Mouse (Mus musculus) embryonic stem cell, embryonic (primary cell): ENCODE measurements around the gene Bcl7c.
"Not testable (repeated sequence)": the region's sequence is repeated elsewhere in the genome, so short reads cannot be mapped to it uniquely, and the experiment has no call there.

Experiments used
- CTCF ChIA-PET, 4 experiments: fragments of 300-600 bp in 2 of 4; fragments of 350-600 bp in 2 of 4; sonication (Branson Sonifier 250); formaldehyde crosslinking; loops; one replicate each; lab custom pipeline; 2022; ENCODE audit warnings: inconsistent platforms in 2 of 4; lab: Charles Lee
- POLR2A ChIA-PET, 4 experiments: fragments of 300-600 bp in 2 of 4; fragments of 350-600 bp in 2 of 4; sonication (Branson Sonifier 250); formaldehyde crosslinking; loops; one replicate each; lab custom pipeline; 2022; ENCODE audit warnings: antibody characterized with exemption in 4 of 4, inconsistent platforms in 1 of 4; lab: Charles Lee

Gene Bcl7c

DNA sequence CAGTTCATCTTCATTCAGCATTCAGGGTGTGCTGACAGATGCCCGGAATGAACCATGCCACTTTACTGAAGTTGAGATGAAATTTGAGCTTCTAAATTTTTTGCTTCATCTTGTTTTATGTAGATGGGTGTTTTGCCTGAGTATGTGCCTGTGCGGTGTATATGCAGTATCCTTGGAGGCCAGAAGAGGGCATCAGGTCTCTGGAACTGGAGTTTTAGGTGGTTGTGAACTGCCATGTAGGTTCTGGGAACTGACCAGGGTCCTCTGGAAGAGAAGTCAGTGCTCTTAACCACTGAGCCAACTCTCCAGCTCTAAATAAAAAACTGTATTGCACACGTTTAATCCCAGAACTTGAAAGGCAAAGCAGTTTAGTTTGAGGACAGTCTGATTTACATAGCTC lies 47.9 kb downstream of the Bcl7c start:
- CTCF ChIA-PET = interaction anchor here (0.8 to 2.8 kb wide), 15 partner anchors 11 to 274 kb away, joined by 3 to 24 read pairs (median 4); no protein-coding TSS in a partner anchor
- POLR2A ChIA-PET = interaction anchor here (0.6 to 2.9 kb wide), 10 partner anchors 13 to 210 kb away, joined by 3 to 27 read pairs (median 4); no protein-coding TSS in a partner anchor

DNA sequence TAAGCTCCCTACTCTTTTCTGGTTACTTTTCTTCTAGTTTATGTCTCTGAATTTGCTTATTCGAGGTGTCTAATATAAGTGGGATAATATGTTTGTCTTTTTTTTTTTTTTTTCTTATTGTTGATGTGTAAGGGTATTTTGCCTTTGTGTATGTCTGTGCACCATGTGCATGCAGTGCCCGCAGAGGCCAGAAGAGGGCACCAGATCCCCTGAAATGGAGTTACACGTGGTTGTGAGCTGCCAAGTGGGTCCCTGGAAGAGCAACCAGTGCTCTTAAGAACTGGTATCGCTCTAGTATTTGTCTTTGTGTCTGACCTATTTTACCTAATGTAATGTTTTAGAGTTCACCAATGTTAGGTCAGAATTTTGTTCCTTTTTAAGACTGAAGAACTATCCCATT lies 51.8 kb downstream of the Bcl7c start:
- CTCF ChIA-PET = interaction anchor here (0.5 to 3.8 kb wide), 102 partner anchors 8 to 1650 kb away, joined by 3 to 49 read pairs (median 4); partner anchors contain the start of genes Bcl7c (in 2 of the 4), Ctf1 (in 2 of the 4), AI467606 (in 1 of the 4) and Hsd3b7 (in 1 of the 4)
- POLR2A ChIA-PET = interaction anchor here (0.5 to 3.3 kb wide), 38 partner anchors 8 to 426 kb away, joined by 3 to 11 read pairs (median 4); partner anchors contain the start of genes Ctf1 (in 2 of the 4), Fbxl19 (in 1 of the 4), Zfp646 (in 1 of the 4) and Zfp668 (in 1 of the 4)

DNA sequence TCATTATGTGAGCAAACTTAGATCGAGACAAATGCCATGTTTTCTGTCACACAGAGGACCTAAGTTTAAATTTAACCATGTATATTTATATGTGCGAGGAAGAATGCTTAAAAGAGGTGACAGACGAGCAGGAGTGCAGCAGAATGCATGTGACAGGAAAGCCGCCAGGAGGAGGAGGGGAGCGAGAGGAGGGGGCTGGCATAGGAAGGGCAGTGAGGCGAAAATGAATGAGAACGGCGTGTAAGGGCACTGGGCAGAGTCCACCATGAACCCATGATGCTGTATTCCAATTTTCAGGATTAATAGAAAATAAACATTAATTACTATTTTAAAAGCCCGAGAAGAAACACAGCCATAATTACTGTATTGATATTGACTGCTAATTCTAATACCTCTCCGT lies 54.4 kb downstream of the Bcl7c start:
- ChIA-PET CTCF (interaction anchor here in 2 of 4 experiments (0.6 to 0.8 kb wide), 2 partner anchors 21 to 286 kb away, joined by 4 read pairs; no protein-coding TSS in a partner anchor), POLR2A (interaction anchor here in 1 of 4 experiments (0.6 kb wide), 1 partner anchor 1147 kb away, joined by 10 read pairs; no protein-coding TSS in a partner anchor)

GRCm38 (mm10) chr7:127652050-127652449 lies 56.7 kb downstream of the Bcl7c start:
- CTCF ChIA-PET = interaction anchor here (0.9 to 2.0 kb wide), 6 partner anchors 10 to 59 kb away, joined by 3 to 6 read pairs (median 3); no protein-coding TSS in a partner anchor
- POLR2A ChIA-PET = interaction anchor here in 2 of 4 experiments (0.9 to 1.8 kb wide), 7 partner anchors 10 to 115 kb away, joined by 3 to 5 read pairs (median 4); no protein-coding TSS in a partner anchor

- ChIA-PET POLR2A (interaction anchor here in 3 of 4 experiments (0.6 to 1.8 kb wide), 6 partner anchors 11 to 116 kb away, joined by 3 to 5 read pairs (median 4); no protein-coding TSS in a partner anchor), CTCF (interaction anchor here (0.6 to 2.0 kb wide), 8 partner anchors 10 to 59 kb away, joined by 3 to 7 read pairs (median 3); no protein-coding TSS in a partner anchor)
Measured at GRCm38 (mm10) chr7:127651624-127652023, 57.1 kb downstream of the Bcl7c start.

GRCm38 (mm10) chr7:127649206-127649605 lies 59.5 kb downstream of the Bcl7c start:
- POLR2A ChIA-PET = interaction anchor here in 2 of 4 experiments (0.5 to 3.0 kb wide), 3 partner anchors 12 to 192 kb away, joined by 6 to 9 read pairs (median 7); no protein-coding TSS in a partner anchor
- CTCF ChIA-PET = interaction anchor here in 1 of 4 experiments (0.7 kb wide), 1 partner anchor 10 kb away, joined by 4 read pairs; no protein-coding TSS in a partner anchor

DNA sequence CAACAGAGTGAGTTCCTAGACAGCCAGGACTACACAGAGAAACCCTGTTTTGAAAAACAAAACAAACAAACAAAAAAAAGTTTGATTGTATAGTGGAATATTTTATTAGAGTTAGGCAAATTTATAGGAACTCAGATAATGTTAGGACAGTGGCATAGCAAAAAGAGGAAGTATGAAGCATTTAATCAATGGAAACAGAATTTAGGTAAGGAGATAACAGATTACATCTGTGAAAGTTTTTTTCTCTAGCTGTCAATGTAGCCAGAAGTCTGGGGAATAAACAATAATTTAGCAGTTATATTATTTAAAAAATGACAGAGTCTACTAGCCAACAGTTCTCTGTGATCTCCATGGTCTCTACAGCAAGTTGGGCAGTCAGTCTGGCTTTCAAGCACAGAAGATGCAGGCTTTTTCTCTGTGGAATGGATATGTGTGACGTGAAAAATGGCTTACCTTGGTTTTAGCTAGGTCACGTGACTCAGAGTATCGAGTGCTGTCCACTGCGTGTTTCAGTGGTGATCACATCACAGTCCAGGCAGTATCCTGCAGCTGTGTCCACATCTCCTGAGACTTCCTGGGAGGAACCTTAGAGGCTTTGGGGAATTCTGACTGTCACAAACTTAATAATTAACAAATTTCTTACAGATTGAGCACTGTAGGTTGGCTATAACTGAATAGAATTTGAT lies 60.1 kb downstream of the Bcl7c start:
- POLR2A ChIA-PET = interaction anchor here in 2 of 4 experiments (0.5 to 3.0 kb wide), 4 partner anchors 12 to 193 kb away, joined by 3 to 9 read pairs (median 6); no protein-coding TSS in a partner anchor

DNA sequence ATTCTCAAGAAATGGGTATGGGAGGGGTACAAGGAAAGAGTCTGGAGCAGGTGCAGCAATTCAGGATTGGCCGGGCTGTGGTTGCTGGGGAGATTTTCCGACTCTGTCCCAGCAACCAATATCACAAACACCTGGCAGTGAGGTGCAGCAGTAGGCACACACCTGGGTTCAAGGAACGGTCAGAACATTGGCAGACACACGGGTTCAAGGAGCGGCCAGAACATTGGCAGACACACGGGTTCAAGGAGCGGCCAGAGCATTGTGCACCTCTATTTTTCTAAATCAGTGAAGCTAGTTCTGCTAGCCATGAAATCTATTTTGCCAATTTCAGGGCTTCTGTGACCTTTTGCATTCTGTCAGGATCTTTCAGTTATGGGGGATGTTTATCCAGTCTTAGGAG lies 61.2 kb downstream of the Bcl7c start:
- POLR2A ChIA-PET, CTCF ChIA-PET: not testable (repeated sequence)

More for the DNA sequence above, 60.1 kb downstream of the Bcl7c start:
- CTCF ChIA-PET = interaction anchor here in 2 of 4 experiments (0.7 to 1.1 kb wide), 2 partner anchors 8 to 11 kb away, joined by 3 to 4 read pairs; no protein-coding TSS in a partner anchor

DNA sequence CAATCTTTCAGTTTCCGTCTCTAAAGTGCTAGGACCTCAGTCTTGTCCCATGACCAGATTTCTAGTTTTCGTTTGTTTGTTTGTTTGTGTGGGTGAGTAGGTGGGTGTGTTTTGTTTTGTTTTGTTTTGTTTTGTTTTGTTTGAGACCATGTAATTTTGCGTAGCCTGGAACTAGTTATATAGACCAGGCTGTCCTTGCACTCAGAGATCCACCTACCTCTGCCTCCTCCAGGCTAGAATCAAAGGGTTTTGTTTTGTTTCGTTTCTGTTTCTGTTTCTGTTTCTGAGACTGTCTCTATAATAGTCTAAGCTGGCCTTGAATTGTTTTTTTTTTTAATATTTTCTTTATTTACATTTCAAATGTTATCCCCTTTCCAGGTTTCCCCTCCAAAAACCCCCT lies 62.4 kb downstream of the Bcl7c start:
- CTCF ChIA-PET = interaction anchor here in 1 of 4 experiments (1.2 kb wide), 1 partner anchor 10 kb away, joined by 4 read pairs; no protein-coding TSS in a partner anchor
- POLR2A ChIA-PET = interaction anchor here in 1 of 4 experiments (0.8 kb wide), 1 partner anchor 55 kb away, joined by 3 read pairs; no protein-coding TSS in a partner anchor

GRCm38 (mm10) chr7:127642254-127642653 lies 66.5 kb downstream of the Bcl7c start:
- ChIA-PET CTCF (interaction anchor here in 3 of 4 experiments (0.7 kb wide), 5 partner anchors 13 to 127 kb away, joined by 3 to 8 read pairs (median 4); no protein-coding TSS in a partner anchor), POLR2A (interaction anchor here in 3 of 4 experiments (0.6 to 0.7 kb wide), 4 partner anchors 9 to 527 kb away, joined by 3 to 7 read pairs (median 4); no protein-coding TSS in a partner anchor)

DNA sequence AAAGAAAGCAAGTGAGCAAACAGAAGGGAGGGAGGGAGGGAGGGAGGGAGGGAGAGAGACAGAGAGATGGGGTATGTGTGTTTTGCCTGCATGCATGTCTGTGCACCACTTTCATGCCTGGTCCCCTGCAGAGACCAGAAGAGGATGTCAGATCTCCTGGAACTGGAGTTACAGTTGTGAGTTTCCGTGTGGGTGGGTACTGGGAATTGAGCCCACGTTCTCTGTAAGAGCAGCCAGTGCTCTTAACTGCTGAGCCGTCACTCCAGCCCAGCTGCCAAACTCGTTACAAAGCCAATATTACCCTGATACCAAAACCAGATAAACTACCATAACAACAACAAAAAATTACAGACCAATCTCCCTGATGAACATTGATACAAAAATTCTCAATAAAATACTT lies 67.5 kb downstream of the Bcl7c start:
- CTCF ChIA-PET = no interaction called here
- POLR2A ChIA-PET = no interaction called here

DNA sequence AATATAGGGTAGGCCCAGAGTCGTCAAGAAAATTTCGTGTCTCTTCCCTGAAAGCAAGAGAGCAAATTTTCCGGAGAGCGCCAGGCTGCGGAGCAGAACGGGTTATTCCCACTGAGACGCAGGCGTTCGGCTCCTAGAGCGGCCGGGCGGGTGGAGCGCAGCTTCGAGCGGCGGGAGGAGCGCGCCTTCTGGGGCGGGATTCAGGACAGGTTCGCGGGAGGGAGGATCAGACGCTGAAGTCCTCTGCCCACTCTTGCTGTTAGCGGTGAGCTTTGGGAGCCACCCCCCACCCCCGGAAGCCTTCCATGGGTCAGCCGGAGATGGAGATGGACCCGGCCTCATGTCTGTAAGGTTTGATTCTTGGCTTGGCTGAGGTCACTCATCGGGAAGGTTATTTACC lies 71.8 kb downstream of the Bcl7c start:
- POLR2A ChIA-PET = interaction anchor here (0.9 to 3.0 kb wide), 12 partner anchors 9 to 48 kb away, joined by 3 to 12 read pairs (median 4); partner anchors contain the start of genes Ccdc189 (in 1 of the 4), Rnf40 (in 1 of the 4) and Zfp629 (in 1 of the 4)
- CTCF ChIA-PET = interaction anchor here in 3 of 4 experiments (0.6 to 1.9 kb wide), 7 partner anchors 14 to 295 kb away, joined by 3 to 9 read pairs (median 5); no protein-coding TSS in a partner anchor

DNA sequence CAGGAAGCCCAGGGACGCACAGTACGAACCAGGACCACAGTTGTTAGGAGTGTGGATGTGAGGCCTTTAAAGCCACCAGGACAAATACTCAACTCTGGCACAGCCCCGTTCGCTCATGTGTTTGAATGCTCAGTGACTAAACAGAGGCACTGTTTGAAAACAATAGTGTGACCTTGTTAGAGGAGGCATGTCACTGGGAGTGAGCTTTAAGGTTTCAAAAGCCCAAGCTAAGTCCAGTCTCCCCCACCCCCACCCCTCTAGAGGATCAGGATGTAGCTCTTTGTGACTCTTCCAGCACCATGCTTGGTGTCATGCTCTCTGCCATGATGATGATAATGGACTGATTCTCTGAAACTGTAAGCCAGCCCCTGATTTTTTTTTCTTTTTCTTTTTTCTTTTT lies 77.3 kb downstream of the Bcl7c start:
- ChIA-PET CTCF (interaction anchor here in 3 of 4 experiments (0.6 to 1.4 kb wide), 3 partner anchors 27 to 37 kb away, joined by 3 to 5 read pairs (median 4); no protein-coding TSS in a partner anchor), POLR2A (interaction anchor here in 3 of 4 experiments (0.6 to 2.2 kb wide), 15 partner anchors 8 to 248 kb away, joined by 3 to 9 read pairs (median 5); partner anchors contain the start of genes Zfp629 (in 2 of the 3), Ccdc189 (in 1 of the 3) and Rnf40 (in 1 of the 3))

DNA sequence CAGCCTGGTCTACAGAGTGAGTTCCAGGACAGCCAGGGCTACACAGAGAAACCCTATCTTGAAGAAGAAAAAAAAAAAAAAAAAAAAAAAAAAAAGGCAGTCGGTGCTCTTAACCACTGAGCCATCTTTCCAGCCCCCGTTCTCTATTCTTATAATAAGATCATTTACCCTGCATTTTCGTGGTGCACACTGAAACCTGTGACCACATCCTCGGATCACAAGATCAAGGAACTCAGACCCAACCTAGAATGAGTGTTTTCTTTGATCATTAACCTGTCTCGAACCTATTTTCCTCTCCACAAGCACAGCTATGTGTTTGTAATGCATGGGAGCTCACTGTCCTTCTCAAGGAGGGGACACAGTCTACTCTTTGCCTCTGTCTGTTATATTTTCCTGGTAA lies 80.1 kb downstream of the Bcl7c start:
- CTCF ChIA-PET = interaction anchor here in 1 of 4 experiments (1.0 kb wide), 1 partner anchor 32 kb away, joined by 3 read pairs; no protein-coding TSS in a partner anchor
- POLR2A ChIA-PET = interaction anchor here in 1 of 4 experiments (0.7 to 1.2 kb wide), 4 partner anchors 12 to 33 kb away, joined by 3 to 7 read pairs (median 4); no protein-coding TSS in a partner anchor

- POLR2A ChIA-PET = interaction anchor here in 2 of 4 experiments (0.7 to 2.5 kb wide), 4 partner anchors 11 to 51 kb away, joined by 3 to 12 read pairs (median 4); partner anchors contain the start of gene Zfp629 (in 2 of the 2)
Measured at GRCm38 (mm10) chr7:127626471-127626870, 82.3 kb downstream of the Bcl7c start.

GRCm38 (mm10) chr7:127626039-127626438 lies 82.7 kb downstream of the Bcl7c start:
- ChIA-PET CTCF (no interaction called here), POLR2A (interaction anchor here in 1 of 4 experiments (0.9 to 2.5 kb wide), 2 partner anchors 10 to 51 kb away, joined by 4 to 12 read pairs; partner anchors contain the start of gene Zfp629)

More at GRCm38 (mm10) chr7:127626471-127626870, 82.3 kb downstream of the Bcl7c start:
- CTCF ChIA-PET = no interaction called here

DNA sequence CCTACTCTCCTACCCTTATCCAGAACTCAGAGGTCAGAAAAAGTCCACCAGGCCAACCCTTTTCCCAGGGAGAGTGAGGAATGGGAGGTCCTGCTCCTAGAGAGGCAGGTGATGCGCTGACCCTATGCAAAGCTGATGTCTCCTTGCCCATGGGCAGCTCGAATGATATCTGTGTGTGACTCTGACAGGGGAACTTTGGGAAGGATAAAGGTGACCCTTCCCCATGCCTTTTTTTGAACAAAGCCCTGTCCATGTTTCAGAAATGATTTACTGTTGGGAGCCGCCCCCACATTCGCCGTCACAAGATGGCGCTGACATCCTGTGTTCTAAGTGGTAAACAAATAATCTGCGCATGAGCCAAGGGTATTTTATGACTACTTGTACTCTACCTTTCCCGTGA lies 90.3 kb downstream of the Bcl7c start:
- CTCF ChIA-PET = not testable (repeated sequence)
- POLR2A ChIA-PET = interaction anchor here in 1 of 4 experiments (0.6 kb wide), 1 partner anchor 304 kb away, joined by 11 read pairs; no protein-coding TSS in a partner anchor
